Mouse (Mus musculus) CH12.LX (cell line): ENCODE results near the gene Rab3d.

Source experiments
- KAT2A ChIP-seq: IDR thresholded peaks from 2 replicates; pipeline ENCODE4 v1.6.1; 2012; ENCODE audit warnings: low read length, improper control_type of control experiment, inconsistent platforms; ENCODE audit not compliant: insufficient replicate concordance
- SMC3 ChIP-seq: IDR thresholded peaks from 2 replicates; pipeline ENCODE4 v1.6.1; 2011; ENCODE audit warnings: low read depth, low read length, improper control_type of control experiment
- TBP ChIP-seq: conservative IDR thresholded peaks from 2 replicates; pipeline ENCODE4 v1.6.1; 2011; ENCODE audit warnings: low read depth, low read length, improper control_type of control experiment
- USF1 ChIP-seq: IDR thresholded peaks from 2 replicates; pipeline ENCODE4 v1.6.1; 2014; ENCODE audit warnings: low read depth, mild to moderate bottlenecking, inconsistent platforms, low read length, improper control_type of control experiment
- ZNF384 ChIP-seq: IDR thresholded peaks from 2 replicates; pipeline ENCODE4 v1.6.1; 2012; ENCODE audit warnings: low read depth, low read length, improper control_type of control experiment, inconsistent platforms

DNA sequence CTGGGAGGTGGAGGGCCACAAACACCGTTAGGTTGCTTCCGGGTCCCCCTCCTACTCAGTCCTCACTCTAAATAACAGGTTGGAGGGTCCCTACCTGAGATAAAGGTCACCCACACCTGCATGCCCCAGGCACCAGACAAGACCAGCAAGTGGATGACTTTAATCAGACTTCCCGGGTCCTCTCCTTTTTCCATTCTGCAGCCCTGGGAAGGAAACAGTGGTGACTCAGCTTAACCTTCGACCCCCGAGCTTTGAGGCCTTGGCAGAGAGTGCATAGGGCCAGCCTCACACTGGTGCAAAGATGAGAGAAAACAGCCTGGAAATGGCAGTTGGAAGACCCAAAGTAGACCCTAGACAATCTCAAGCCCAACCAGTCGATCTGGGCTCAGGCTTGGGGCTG is 8.2 kb upstream of the Rab3d start:
- TF ChIP-seq TBP = no peak
- TF ChIP-seq ZNF384 = no peak
- no peak for TF ChIP-seq SMC3
- TF ChIP-seq USF1 = no peak
- TF ChIP-seq KAT2A = no peak
